Mouse (Mus musculus) left cerebral cortex, adult 18-20 months (tissue): ENCODE results near the gene Acly. TPM values are rescaled to one million over a fixed set of nuclear protein-coding genes. Genes with fewer than 3 reads are reported as not detected.
A peak's percentile ranks its signal among the peaks of the same experiment; 100 is the strongest.

ENCODE experiments used
- DNase-seq, 2 experiments: peaks; one replicate each; pipeline ENCODE4 v3.0.0; 2021 to 2022; ENCODE audit warnings: low spot score in 2 of 2, mixed read lengths in 1 of 2
- total RNA-seq, 2 experiments: library from RNA; stranded (reverse); gene quantifications; 2 replicates each; pipeline ENCODE4 v1.2.3; 2021

The Acly gene
- total RNA-seq, 2 experiments from 2014 or later: 133 to 140 TPM

- DNase-seq: no peak
Measured at GRCm38 (mm10) chr11:100513716-100514115, 14.1 kb downstream of the Acly start.

- peak; percentile 29 to 42 for DNase-seq
Measured at GRCm38 (mm10) chr11:100512384-100512783, 15.4 kb downstream of the Acly start.

- DNase-seq: no peak
Measured at GRCm38 (mm10) chr11:100510556-100510955, 17.2 kb downstream of the Acly start.

GRCm38 (mm10) chr11:100505997-100506396, 21.8 kb downstream of the Acly start:
- no peak for DNase-seq

GRCm38 (mm10) chr11:100504990-100505660, 22.7 kb downstream of the Acly start:
- DNase-seq: no peak

GRCm38 (mm10) chr11:100501321-100501720, 26.5 kb downstream of the Acly start:
- DNase-seq: no peak

- no peak for DNase-seq
Measured at GRCm38 (mm10) chr11:100500651-100501050, 27.1 kb downstream of the Acly start.

- no peak for DNase-seq
Measured at GRCm38 (mm10) chr11:100500241-100500640, 27.6 kb downstream of the Acly start.

GRCm38 (mm10) chr11:100493771-100494170, 34.0 kb downstream of the Acly start:
- DNase-seq: no peak

- DNase-seq: no peak
Measured at GRCm38 (mm10) chr11:100490951-100491350, 36.8 kb downstream of the Acly start.

- DNase-seq: no peak
Measured at GRCm38 (mm10) chr11:100485801-100486538, 41.8 kb downstream of the Acly start.

- DNase-seq: no peak
Measured at GRCm38 (mm10) chr11:100484461-100484860, 43.3 kb downstream of the Acly start.

- no peak for DNase-seq
Measured at GRCm38 (mm10) chr11:100479152-100479551, 48.6 kb downstream of the Acly start.

- DNase-seq: no peak
Measured at GRCm38 (mm10) chr11:100476281-100476680, 51.5 kb downstream of the Acly start.

- DNase-seq: no peak
Measured at GRCm38 (mm10) chr11:100472935-100473295, 54.9 kb downstream of the Acly start.

- DNase-seq: peak; percentile 87 to 91
Measured at GRCm38 (mm10) chr11:100472197-100472934, 55.4 kb downstream of the Acly start, which contains the start of gene Klhl11. Gene Klhl11 (minus strand): TSS chr11:100472741.

- no peak for DNase-seq
Measured at GRCm38 (mm10) chr11:100471352-100472196, 56.2 kb downstream of the Acly start.

GRCm38 (mm10) chr11:100465833-100466232, 62.0 kb downstream of the Acly start:
- DNase-seq: no peak

- DNase-seq: no peak
Measured at GRCm38 (mm10) chr11:100465229-100465792, 62.5 kb downstream of the Acly start.

GRCm38 (mm10) chr11:100462699-100463098, 65.1 kb downstream of the Acly start:
- DNase-seq: peak; percentile 39

- DNase-seq: no peak
Measured at GRCm38 (mm10) chr11:100457711-100458110, 70.1 kb downstream of the Acly start.
